Mouse (Mus musculus): ENCODE results near the gene Gm20835. TPM values are rescaled to one million over a fixed set of nuclear protein-coding genes. Genes with fewer than 3 reads are reported as not detected.
"Not testable (repeated sequence)": the region's sequence is repeated elsewhere in the genome, so short reads cannot be mapped to it uniquely, and the experiment has no call there.

Gene Gm20835
- polyA plus RNA-seq (2015; fragmentation: Nextera tagmentation; extraction: Ambion mirVana): not detected in 2 replicates

DNA sequence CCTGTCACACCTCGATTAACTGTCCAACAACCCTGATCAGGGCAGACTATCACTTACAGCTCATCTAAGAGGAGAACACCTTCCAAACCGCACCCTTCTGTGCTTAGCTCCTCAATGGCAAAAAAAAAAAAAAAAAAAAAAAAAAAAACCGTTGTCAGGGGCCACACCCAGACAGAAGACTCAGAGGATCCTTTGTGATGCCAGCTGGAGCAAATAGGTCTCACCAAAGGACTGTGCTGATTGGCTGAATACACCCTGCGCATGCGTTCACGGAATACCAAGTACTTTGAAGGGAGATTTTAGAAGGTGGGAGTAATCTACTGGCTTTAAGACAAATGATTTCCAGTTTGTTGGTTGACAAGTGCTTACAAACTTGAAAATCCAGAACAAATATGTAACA, at the start of gene Gm20835:
Gene Gm20835, minus strand, starts transcription at position 101 of the 400 bp plus-strand sequence.
- H3K4me1 ChIP-seq (replicated peaks; ENCODE audit: insufficient read depth, low read length); H3K27me3 ChIP-seq (ENCODE audit: insufficient read depth, low read length); H3K9ac ChIP-seq (ENCODE audit: low read depth, low read length); DNase-seq (ENCODE audit: low spot score); H3K4me3 ChIP-seq (replicated peaks; ENCODE audit: low read depth, low read length); ATAC-seq (replicated peaks; ENCODE audit: low FRiP score, low read depth); H3K9me3 ChIP-seq (replicated peaks; ENCODE audit: low read length); H3K36me3 ChIP-seq (ENCODE audit: insufficient read depth, low read length); H3K4me2 ChIP-seq (ENCODE audit: low read length); H3K27ac ChIP-seq: not testable (repeated sequence)
- WGBS: no CpG with 5 or more reads among the region's 6 CpGs

Data from kidney, postnatal 0 days (tissue).